ENCODE assay signal across 8 mouse cellular contexts in the genomic region with DNA sequence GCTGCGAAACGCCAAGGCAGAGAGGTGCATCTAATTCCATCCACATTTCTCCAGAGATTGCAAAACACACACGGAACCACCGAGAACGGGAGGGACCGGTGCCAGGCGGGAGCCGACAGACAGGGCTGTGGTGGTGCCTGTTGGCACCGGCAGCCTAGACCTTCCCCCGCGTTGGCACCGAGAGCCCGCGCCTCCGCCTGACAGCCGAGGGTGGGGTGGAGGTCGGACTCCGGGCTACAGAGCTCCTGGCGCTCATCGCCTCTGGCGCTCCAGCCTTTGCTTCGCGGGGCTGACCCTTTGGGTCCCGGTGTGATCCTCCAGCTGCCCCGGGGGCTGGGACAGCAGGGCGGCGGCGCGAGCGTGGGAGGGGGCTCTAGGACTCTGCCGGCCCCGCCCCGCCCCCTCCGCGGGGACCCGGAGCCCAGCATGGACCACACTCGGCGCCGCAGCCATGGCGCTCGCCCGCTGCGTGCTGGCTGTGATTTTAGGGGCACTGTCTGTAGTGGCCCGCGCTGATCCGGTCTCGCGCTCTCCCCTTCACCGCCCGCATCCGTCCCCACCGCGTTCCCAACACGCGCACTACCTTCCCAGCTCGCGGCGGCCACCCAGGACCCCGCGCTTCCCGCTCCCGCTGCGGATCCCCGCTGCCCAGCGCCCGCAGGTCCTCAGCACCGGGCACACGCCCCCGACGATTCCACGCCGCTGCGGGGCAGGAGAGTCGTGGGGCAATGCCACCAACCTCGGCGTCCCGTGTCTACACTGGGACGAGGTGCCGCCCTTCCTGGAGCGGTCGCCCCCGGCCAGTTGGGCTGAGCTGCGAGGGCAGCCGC. TPM values are rescaled to one million over a fixed set of nuclear protein-coding genes. Genes with fewer than 3 reads are reported as not detected.
A peak's percentile ranks its signal among the peaks of the same experiment; 100 is the strongest.
DNase-seq lines count a peak whose midpoint lies in the region; ATAC-seq and TF ChIP-seq lines count a peak whose summit lies in the region.

A gene (plus strand): TSS at position 206 of the 830 bp plus-strand sequence.

- 1% methylated on average over 35 of the region's 84 CpGs for WGBS in embryonic facial prominence, embryonic 14.5 days
- WGBS in heart, embryonic 14.5 days = under 1% methylated on average over 77 of the region's 84 CpGs
- under 1% methylated on average over 75 of the region's 84 CpGs for WGBS in kidney, embryonic 16.5 days
- WGBS in liver, embryonic 12.5 days (ENCODE audit: insufficient replicate concordance) = 1% methylated on average over 83 of the region's 84 CpGs

- peak; percentile 51 to 55 for DNase-seq in B cell, adult 2 months
- peak; percentile 57 for DNase-seq in adrenal gland, postnatal 25 days
- DNase-seq in embryonic facial prominence, embryonic 14.5 days (ENCODE audit: low spot score) = peak; percentile 31
- DNase-seq in naive thymus-derived CD4-positive, alpha-beta T cell, adult 2 months (ENCODE audit: low read depth) = peak; percentile 30

- H3K36me3 ChIP-seq in embryonic facial prominence, embryonic 14.5 days (ENCODE audit: control insufficient read depth, insufficient read depth, low read length) = no peaks in the 10 kb centered on the region
- H3K36me3 ChIP-seq in heart, embryonic 14.5 days (ENCODE audit: control insufficient read depth, insufficient read depth, low read length) = no peaks in the 10 kb centered on the region
- H3K36me3 ChIP-seq in kidney, embryonic 16.5 days (ENCODE audit: insufficient read depth, low read length) = no peaks in the 10 kb centered on the region
- no peaks in the 10 kb centered on the region for H3K36me3 ChIP-seq in liver, embryonic 12.5 days
- no peaks in the 10 kb centered on the region for H3K36me3 ChIP-seq in testis, adult 2 months (ENCODE audit: control insufficient read depth, insufficient read depth, low read length)

- no peak for TF ChIP-seq CTCF in testis, adult 2 months (IDR thresholded peaks at IDR 0.05; ENCODE audit: control insufficient read depth, insufficient read depth, insufficient replicate concordance, low read depth, low read length)

- peak within 1 kb of the TSS; percentile 99 for H3K4me2 ChIP-seq in embryonic facial prominence, embryonic 14.5 days (ENCODE audit: low read depth, low read length)
- H3K4me2 ChIP-seq in heart, embryonic 14.5 days (ENCODE audit: low read length) = peak within 1 kb of the TSS; percentile 100
- peak within 1 kb of the TSS; percentile 100 for H3K4me2 ChIP-seq in kidney, embryonic 16.5 days (replicated peaks; ENCODE audit: low read depth, low read length)
- peak within 1 kb of the TSS; percentile 77 for H3K4me2 ChIP-seq in liver, embryonic 12.5 days

- no peak for TF ChIP-seq POLR2A in testis, adult 2 months (IDR thresholded peaks at IDR 0.05; ENCODE audit: control insufficient read depth, low read depth, low read length)

- H3K9ac ChIP-seq in embryonic facial prominence, embryonic 14.5 days (ENCODE audit: low read depth, low read length) = peak within 1 kb of the TSS; percentile 74
- peak within 1 kb of the TSS; percentile 74 for H3K9ac ChIP-seq in heart, embryonic 14.5 days (ENCODE audit: low read length)
- H3K9ac ChIP-seq in kidney, embryonic 16.5 days (replicated peaks; ENCODE audit: low read length) = peak within 1 kb of the TSS; percentile 68
- peak within 1 kb of the TSS; percentile 46 for H3K9ac ChIP-seq in liver, embryonic 12.5 days

- peaks cover 9% of the 10 kb centered on the region for H3K4me1 ChIP-seq in embryonic facial prominence, embryonic 14.5 days (ENCODE audit: control insufficient read depth, insufficient read depth, low read length)
- H3K4me1 ChIP-seq in heart, embryonic 14.5 days (ENCODE audit: control insufficient read depth in 2 of 2, insufficient read depth in 2 of 2, low read length in 2 of 2) = peaks cover 0 to 2% of the 10 kb centered on the region in 2 experiments; a peak in 2 of 4 replicates
- H3K4me1 ChIP-seq in kidney, embryonic 16.5 days (ENCODE audit: insufficient read depth, low read length) = peaks cover 7% of the 10 kb centered on the region
- H3K4me1 ChIP-seq in liver, embryonic 12.5 days = 0 out of 2 replicates have a peak, but pooled peaks cover 7% of the 10 kb centered on the region
- peaks cover 10% of the 10 kb centered on the region for H3K4me1 ChIP-seq in testis, adult 2 months (ENCODE audit: control insufficient read depth, insufficient read depth, low read length)

- H3K4me3 ChIP-seq in embryonic facial prominence, embryonic 14.5 days (ENCODE audit: low read depth, low read length) = peak within 1 kb of the TSS; percentile 79
- peak within 1 kb of the TSS; percentile 66 to 76 for H3K4me3 ChIP-seq in heart, embryonic 14.5 days (ENCODE audit: control insufficient read depth in 1 of 2, insufficient read depth in 1 of 2, low read depth in 1 of 2, low read length in 2 of 2)
- peak within 1 kb of the TSS; percentile 70 for H3K4me3 ChIP-seq in kidney, embryonic 16.5 days (ENCODE audit: low read length)
- H3K4me3 ChIP-seq in liver, embryonic 12.5 days = peak within 1 kb of the TSS; percentile 53
- H3K4me3 ChIP-seq in testis, adult 2 months (ENCODE audit: control insufficient read depth, low read depth, low read length) = peak within 1 kb of the TSS; percentile 32

- peak within 1 kb of the TSS; percentile 29 for H3K27ac ChIP-seq in embryonic facial prominence, embryonic 14.5 days (replicated peaks; ENCODE audit: low read depth, low read length)
- no peak within 1 kb of the TSS for H3K27ac ChIP-seq in heart, embryonic 14.5 days (replicated peaks in 1 of 2; ENCODE audit: control insufficient read depth in 1 of 2, insufficient read depth in 1 of 2, low read depth in 2 of 2, low read length in 2 of 2)
- no peak within 1 kb of the TSS for H3K27ac ChIP-seq in kidney, embryonic 16.5 days (ENCODE audit: low read length)
- H3K27ac ChIP-seq in liver, embryonic 12.5 days = no peak within 1 kb of the TSS
- H3K27ac ChIP-seq in testis, adult 2 months (ENCODE audit: control insufficient read depth, insufficient read depth, low read depth, low read length) = no peak within 1 kb of the TSS

- ATAC-seq in embryonic facial prominence, embryonic 14.5 days (ENCODE audit: low read depth) = peak; percentile 70
- ATAC-seq in heart, embryonic 14.5 days (ENCODE audit: insufficient number of reproducible peaks, insufficient read depth, low FRiP score, low read depth) = peak; percentile 47; the same call in 1 of the 2 replicates
- ATAC-seq in kidney, embryonic 16.5 days (ENCODE audit: low FRiP score, low TSS enrichment) = peak; percentile 81
- ATAC-seq in liver, embryonic 12.5 days = peak; percentile 51

- H3K27me3 ChIP-seq in embryonic facial prominence, embryonic 14.5 days (replicated peaks; ENCODE audit: control insufficient read depth, insufficient read depth, low read length) = peaks cover 13% of the 10 kb centered on the region
- H3K27me3 ChIP-seq in heart, embryonic 14.5 days (ENCODE audit: control insufficient read depth, insufficient read depth, low read length) = peaks cover 23% of the 10 kb centered on the region
- peaks cover 19% of the 10 kb centered on the region for H3K27me3 ChIP-seq in kidney, embryonic 16.5 days (ENCODE audit: insufficient read depth, low read length)
- H3K27me3 ChIP-seq in liver, embryonic 12.5 days (replicated peaks) = peaks cover 73% of the 10 kb centered on the region
- no peaks in the 10 kb centered on the region for H3K27me3 ChIP-seq in testis, adult 2 months (ENCODE audit: control insufficient read depth, insufficient read depth, low read length)

- no peaks in the 10 kb centered on the region for H3K9me3 ChIP-seq in embryonic facial prominence, embryonic 14.5 days (ENCODE audit: control insufficient read depth, low read length)
- no peaks in the 10 kb centered on the region for H3K9me3 ChIP-seq in heart, embryonic 14.5 days (ENCODE audit: control insufficient read depth, low read length)
- H3K9me3 ChIP-seq in kidney, embryonic 16.5 days (ENCODE audit: low read length) = no peaks in the 10 kb centered on the region
- no peaks in the 10 kb centered on the region for H3K9me3 ChIP-seq in liver, embryonic 12.5 days (replicated peaks)

RNA-seq across cellular contexts. Expression of the gene that starts here (rescaled TPM):
- 1.3 and 1.5 TPM in 2 replicates for total RNA-seq in adrenal gland, postnatal 25 days (2021)
- 27.9 and 30.2 TPM in 2 replicates for polyA plus RNA-seq in embryonic facial prominence, embryonic 14.5 days (2014; fragmentation: Nextera tagmentation; extraction: Ambion mirVana)
- polyA plus RNA-seq in heart, embryonic 14.5 days (2014; fragmentation: Nextera tagmentation; extraction: Ambion mirVana) = 2.2 and 3.0 TPM in 2 replicates
- polyA plus RNA-seq in kidney, embryonic 16.5 days (2015; fragmentation: Nextera tagmentation; extraction: Ambion mirVana) = 8.9 and 9.4 TPM in 2 replicates
- 0.55 and 0.92 TPM in 2 replicates for polyA plus RNA-seq in liver, embryonic 12.5 days (2016; fragmentation: Nextera tagmentation; extraction: Ambion mirVana)
- 0.31 and 0.43 TPM in 2 replicates for polyA plus RNA-seq in testis, adult 2 months (2012; rRNA removed)

Comparison
In these comparisons a context has a peak if more than half of its experiments do, and no peak if none do; other contexts are left out.
1. Peak in ATAC-seq, H3K4me3 ChIP-seq, H3K9ac ChIP-seq and H3K4me2 ChIP-seq in liver, embryonic 12.5 days; RNA of the gene not detected or under 1 TPM.